ENCODE assay signal across 20 mouse cellular contexts in genomic region chr4:141479411-141479810, GRCm38 (mm10). TPM values are rescaled to one million over a fixed set of nuclear protein-coding genes. Genes with fewer than 3 reads are reported as not detected.
DNase-seq lines count a peak whose midpoint lies in the region; ATAC-seq and TF ChIP-seq lines count a peak whose summit lies in the region.
"Had no signal": no experiment of that assay in that cellular context is flagged by ENCODE, and none has a peak within 500 bp of the region (broad histone marks: within the 10 kb centered on the region; RNA-seq: fewer than 3 reads in every experiment).

No protein-coding gene starts in this region.

- H3K27me3 ChIP-seq in intestine, postnatal 0 days (replicated peaks; ENCODE audit: control insufficient read depth, insufficient read depth, low read length), result no peaks in the 10 kb centered on the region
- no peaks in the 10 kb centered on the region for H3K27me3 ChIP-seq in intestine, embryonic 16.5 days (replicated peaks; ENCODE audit: control insufficient read depth, insufficient read depth, low read length)
- H3K27me3 ChIP-seq in heart, adult 2 months (ENCODE audit: control insufficient read depth, insufficient read depth, low read length), result no peaks in the 10 kb centered on the region
- H3K27me3 ChIP-seq: forebrain, embryonic 12.5 days; heart, embryonic 12.5 days; liver, embryonic 12.5 days; lung, embryonic 15.5 days had no signal

- H3K36me3 ChIP-seq in intestine, postnatal 0 days (ENCODE audit: control insufficient read depth, insufficient read depth), result peaks cover 94% of the 10 kb centered on the region
- peaks cover 59% of the 10 kb centered on the region for H3K36me3 ChIP-seq in intestine, embryonic 16.5 days (ENCODE audit: control insufficient read depth, insufficient read depth, low read length)
- H3K36me3 ChIP-seq in heart, adult 2 months (ENCODE audit: control insufficient read depth, insufficient read depth, low read length), result no peaks in the 10 kb centered on the region

- TF ChIP-seq POLR2A in brain, embryonic 14.5 days (IDR thresholded peaks at IDR 0.05; ENCODE audit: borderline replicate concordance, extremely low read depth, insufficient read depth, insufficient read length, poor library complexity, severe bottlenecking), result no peak
- no peak for TF ChIP-seq POLR2A in cortical plate, adult 2 months (IDR thresholded peaks at IDR 0.05; ENCODE audit: extremely low read depth, insufficient read depth, low read length)
- no peak for TF ChIP-seq POLR2A in heart, adult 2 months (IDR thresholded peaks at IDR 0.05; ENCODE audit: insufficient read depth, low read depth, low read length)

- WGBS in intestine, postnatal 0 days, result 91% methylated on average over 8 of the region's 8 CpGs
- WGBS in intestine, embryonic 16.5 days, result 92% methylated on average over 8 of the region's 8 CpGs
- WGBS in heart, adult 2 months, result 94% methylated on average over 8 of the region's 8 CpGs

- no peak overlapping the region for H3K27ac ChIP-seq in intestine, postnatal 0 days (ENCODE audit: low read depth, low read length)
- H3K27ac ChIP-seq in intestine, embryonic 16.5 days (ENCODE audit: low read length), result no peak overlapping the region
- H3K27ac ChIP-seq in cortical plate, adult 2 months (ENCODE audit: insufficient read depth, low read length), result no peak overlapping the region; the same call in 1 of the 2 replicates
- no peak overlapping the region for H3K27ac ChIP-seq in heart, adult 2 months
- H3K27ac ChIP-seq: forebrain, embryonic 12.5 days; limb, embryonic 10.5 days; liver, embryonic 12.5 days had no signal

- H3K4me1 ChIP-seq in intestine, postnatal 0 days (replicated peaks; ENCODE audit: control insufficient read depth, insufficient read depth, low read length), result no peaks in the 10 kb centered on the region
- H3K4me1 ChIP-seq in intestine, embryonic 16.5 days (ENCODE audit: control insufficient read depth, insufficient read depth, low read length), result peaks cover under 1% of the 10 kb centered on the region; the same call in 1 of the 2 replicates
- no peaks in the 10 kb centered on the region; the same call in 1 of the 2 replicates for H3K4me1 ChIP-seq in cortical plate, adult 2 months (ENCODE audit: control insufficient read depth, insufficient read depth, low read length)
- H3K4me1 ChIP-seq in heart, adult 2 months (ENCODE audit: control insufficient read depth, insufficient read depth, low read length), result no peaks in the 10 kb centered on the region
- H3K4me1 ChIP-seq: forebrain, embryonic 12.5 days; liver, embryonic 12.5 days had no signal

- TF ChIP-seq EP300 in heart, adult 2 months (IDR thresholded peaks at IDR 0.05; ENCODE audit: insufficient read depth, low read depth, low read length), result no peak

- DNase-seq in R1 (ENCODE audit: low read depth, low spot score), result peak; percentile 68
- DNase-seq in brain, embryonic 14.5 days (ENCODE audit: low read depth), result peak; percentile 36
- no peak for DNase-seq in heart, adult 2 months
- DNase-seq in spleen, postnatal 14 days (ENCODE audit: low spot score in 2 of 2), result no peak
- DNase-seq: adrenal gland, postnatal 10 days; kidney, adult 8-10 months had no signal

- TF ChIP-seq CTCF in intestine, postnatal 0 days (IDR thresholded peaks at IDR 0.05; ENCODE audit: low read depth), result 0 out of 2 replicates have a peak, but pooled peaks have one; percentile 28
- no peak for TF ChIP-seq CTCF in brain, embryonic 14.5 days (IDR thresholded peaks at IDR 0.05; ENCODE audit: borderline replicate concordance, extremely low read depth, insufficient read depth, insufficient read length)
- TF ChIP-seq CTCF in cortical plate, adult 2 months (IDR thresholded peaks at IDR 0.05; ENCODE audit: extremely low read depth, insufficient read depth, low read length), result 0 out of 2 replicates have a peak, but pooled peaks have one; percentile 1
- no peak for TF ChIP-seq CTCF in heart, adult 2 months (IDR thresholded peaks at IDR 0.05)

- H3K4me2 ChIP-seq in intestine, postnatal 0 days (replicated peaks; ENCODE audit: low read depth), result no peak overlapping the region
- no peak overlapping the region for H3K4me2 ChIP-seq in intestine, embryonic 16.5 days (ENCODE audit: low read depth, low read length)
- H3K4me2 ChIP-seq: forebrain, embryonic 12.5 days; heart, embryonic 12.5 days; liver, embryonic 12.5 days; lung, embryonic 15.5 days had no signal

- no peaks in the 10 kb centered on the region for H3K79me2 ChIP-seq in heart, adult 2 months (replicated peaks; ENCODE audit: control insufficient read depth, insufficient read depth, low read length)

- no peak for ATAC-seq in intestine, postnatal 0 days
- no peak for ATAC-seq in intestine, embryonic 16.5 days
- ATAC-seq in megakaryocyte, adult 5-6 weeks (ENCODE audit: poor library complexity, severe bottlenecking), result no peak
- ATAC-seq: liver, embryonic 12.5 days; midbrain, embryonic 16.5 days had no signal

- H3K9me3 ChIP-seq in intestine, postnatal 0 days (ENCODE audit: control insufficient read depth), result no peaks in the 10 kb centered on the region
- H3K9me3 ChIP-seq in intestine, embryonic 16.5 days (ENCODE audit: control insufficient read depth, low read length), result no peaks in the 10 kb centered on the region
- H3K9me3 ChIP-seq: forebrain, embryonic 12.5 days; limb, embryonic 10.5 days; lung, embryonic 15.5 days had no signal

- intact Hi-C loops in heart, adult 2 months (cut with DNase I), result no loop called here

- no peak overlapping the region for H3K4me3 ChIP-seq in intestine, postnatal 0 days (ENCODE audit: low read depth, low read length)
- no peak overlapping the region for H3K4me3 ChIP-seq in intestine, embryonic 16.5 days (ENCODE audit: low read length)
- no peak overlapping the region for H3K4me3 ChIP-seq in cortical plate, adult 2 months (ENCODE audit: insufficient read depth, low read length)
- H3K4me3 ChIP-seq in heart, adult 2 months, result no peak overlapping the region
- H3K4me3 ChIP-seq: forebrain, embryonic 12.5 days; heart, embryonic 12.5 days; limb, embryonic 10.5 days; liver, embryonic 12.5 days; lung, embryonic 15.5 days had no signal

- H3K9ac ChIP-seq in intestine, postnatal 0 days (ENCODE audit: low read depth, low read length), result no peak overlapping the region
- no peak overlapping the region for H3K9ac ChIP-seq in intestine, embryonic 16.5 days (ENCODE audit: low read depth, low read length)
- H3K9ac ChIP-seq in heart, adult 2 months (ENCODE audit: low read depth, low read length), result no peak overlapping the region
- H3K9ac ChIP-seq: forebrain, embryonic 12.5 days; heart, embryonic 12.5 days; liver, embryonic 12.5 days; lung, embryonic 15.5 days had no signal

RNA-seq across cellular contexts. Expression of gene Zbtb17, which starts 35.0 kb away (rescaled TPM):
- polyA plus RNA-seq in intestine, postnatal 0 days (2015; fragmentation: Nextera tagmentation; extraction: Ambion mirVana), result 9.7 and 9.8 TPM in 2 replicates
- polyA plus RNA-seq in intestine, embryonic 16.5 days (2015; fragmentation: Nextera tagmentation; extraction: Ambion mirVana), result 21.5 and 27.2 TPM in 2 replicates
- 69.2 and 85.4 TPM in 2 replicates for polyA plus RNA-seq in brain, embryonic 14.5 days (2012; rRNA removed)
- polyA plus RNA-seq in cortical plate, adult 2 months (2012; rRNA removed), result 45.1 and 47.2 TPM in 2 replicates
- total RNA-seq in megakaryocyte, adult 5-6 weeks (2015), result 12.7 TPM in 2 replicates
- 12.5 and 19.4 TPM in 2 replicates for total RNA-seq in megakaryocyte, adult 5-6 weeks (2017)
- 10 to 100 TPM; 22.9 to 26.4 TPM for total RNA-seq in heart, adult 2 months (2021)
- polyA plus RNA-seq in heart, adult 2 months (2012; rRNA removed), result 23.3 and 29.9 TPM in 2 replicates

RNA-seq across cellular contexts. Expression of gene Srarp, which starts 43.5 kb away (rescaled TPM):
- polyA plus RNA-seq in intestine, postnatal 0 days (2015; fragmentation: Nextera tagmentation; extraction: Ambion mirVana), result not detected in 2 replicates
- not detected in 2 replicates for polyA plus RNA-seq in intestine, embryonic 16.5 days (2015; fragmentation: Nextera tagmentation; extraction: Ambion mirVana)
- polyA plus RNA-seq in brain, embryonic 14.5 days (2012; rRNA removed), result 0.69 and 0.93 TPM in 2 replicates
- 13.3 and 14.2 TPM in 2 replicates for polyA plus RNA-seq in cortical plate, adult 2 months (2012; rRNA removed)
- total RNA-seq in megakaryocyte, adult 5-6 weeks (2015), result not detected in 2 replicates
- not detected in 2 replicates for total RNA-seq in megakaryocyte, adult 5-6 weeks (2017)
- 1 to 10 TPM; 1.6 to 2.2 TPM for total RNA-seq in heart, adult 2 months (2021)
- 0.94 and 2.4 TPM in 2 replicates for polyA plus RNA-seq in heart, adult 2 months (2012; rRNA removed)
- total RNA-seq: adrenal gland, postnatal 10 days; MEL had no signal
- polyA plus RNA-seq: forebrain, embryonic 12.5 days; heart, embryonic 12.5 days; limb, embryonic 10.5 days; liver, embryonic 12.5 days; lung, embryonic 15.5 days; neural tube, embryonic 11.5 days; spleen, adult 2 months had no signal

RNA-seq across cellular contexts. Expression of gene Hspb7, which starts 58.8 kb away (rescaled TPM):
- polyA plus RNA-seq in intestine, postnatal 0 days (2015; fragmentation: Nextera tagmentation; extraction: Ambion mirVana), result 4.7 and 8.0 TPM in 2 replicates
- polyA plus RNA-seq in intestine, embryonic 16.5 days (2015; fragmentation: Nextera tagmentation; extraction: Ambion mirVana), result 5.3 and 6.6 TPM in 2 replicates
- 0.10 TPM in 1 of 2 replicates, not detected in the other for polyA plus RNA-seq in brain, embryonic 14.5 days (2012; rRNA removed)
- 0.21 and 0.23 TPM in 2 replicates for polyA plus RNA-seq in cortical plate, adult 2 months (2012; rRNA removed)
- total RNA-seq in megakaryocyte, adult 5-6 weeks (2015), result not detected in 2 replicates
- not detected in 2 replicates for total RNA-seq in megakaryocyte, adult 5-6 weeks (2017)
- 1,000 to 10,000 TPM; 1,066 to 1,498 TPM for total RNA-seq in heart, adult 2 months (2021)
- polyA plus RNA-seq in heart, adult 2 months (2012; rRNA removed), result 973 and 1,028 TPM in 2 replicates
- total RNA-seq: layer of hippocampus, postnatal 25 days; MEL had no signal
- polyA plus RNA-seq: forebrain, embryonic 12.5 days; midbrain, embryonic 16.5 days; neural tube, embryonic 11.5 days had no signal

RNA-seq across cellular contexts. Expression of gene Spen, which starts 59.0 kb away (rescaled TPM):
- 3.2 and 4.0 TPM in 2 replicates for polyA plus RNA-seq in intestine, postnatal 0 days (2015; fragmentation: Nextera tagmentation; extraction: Ambion mirVana)
- polyA plus RNA-seq in intestine, embryonic 16.5 days (2015; fragmentation: Nextera tagmentation; extraction: Ambion mirVana), result 6.2 and 6.3 TPM in 2 replicates
- polyA plus RNA-seq in brain, embryonic 14.5 days (2012; rRNA removed), result 9.9 and 32.7 TPM in 2 replicates
- polyA plus RNA-seq in cortical plate, adult 2 months (2012; rRNA removed), result 12.4 and 13.0 TPM in 2 replicates
- total RNA-seq in megakaryocyte, adult 5-6 weeks (2015), result 30.4 and 34.2 TPM in 2 replicates
- total RNA-seq in megakaryocyte, adult 5-6 weeks (2017), result 28.7 and 39.3 TPM in 2 replicates
- total RNA-seq in heart, adult 2 months (2021), result 10 to 100 TPM; 28.0 to 28.9 TPM
- polyA plus RNA-seq in heart, adult 2 months (2012; rRNA removed), result 10.7 and 11.5 TPM in 2 replicates

Comparison
In these comparisons a context has a peak if more than half of its experiments do, and no peak if none do; other contexts are left out.
1. CTCF ChIP-seq: peak in intestine, postnatal 0 days (single experiment) and cortical plate, adult 2 months (single experiment); none in brain, embryonic 14.5 days (single experiment) and heart, adult 2 months (single experiment).
2. DNase-seq: peak in R1 (single experiment) and brain, embryonic 14.5 days (single experiment); none in heart, adult 2 months (0 of 2) and spleen, postnatal 14 days (0 of 2).
3. RNA of gene Hspb7, which starts 58.8 kb away (polyA plus RNA-seq): 973 to 1,028 TPM in heart, adult 2 months; 4.7 to 8.0 TPM in intestine, postnatal 0 days, 5.3 to 6.6 TPM in intestine, embryonic 16.5 days, 0.21 to 0.23 TPM in cortical plate, adult 2 months and 0.10 TPM in brain, embryonic 14.5 days; every median in the first group is over 100 times any median in the second.